Mouse (Mus musculus): ENCODE measurements around the gene Ntf3.

DNA sequence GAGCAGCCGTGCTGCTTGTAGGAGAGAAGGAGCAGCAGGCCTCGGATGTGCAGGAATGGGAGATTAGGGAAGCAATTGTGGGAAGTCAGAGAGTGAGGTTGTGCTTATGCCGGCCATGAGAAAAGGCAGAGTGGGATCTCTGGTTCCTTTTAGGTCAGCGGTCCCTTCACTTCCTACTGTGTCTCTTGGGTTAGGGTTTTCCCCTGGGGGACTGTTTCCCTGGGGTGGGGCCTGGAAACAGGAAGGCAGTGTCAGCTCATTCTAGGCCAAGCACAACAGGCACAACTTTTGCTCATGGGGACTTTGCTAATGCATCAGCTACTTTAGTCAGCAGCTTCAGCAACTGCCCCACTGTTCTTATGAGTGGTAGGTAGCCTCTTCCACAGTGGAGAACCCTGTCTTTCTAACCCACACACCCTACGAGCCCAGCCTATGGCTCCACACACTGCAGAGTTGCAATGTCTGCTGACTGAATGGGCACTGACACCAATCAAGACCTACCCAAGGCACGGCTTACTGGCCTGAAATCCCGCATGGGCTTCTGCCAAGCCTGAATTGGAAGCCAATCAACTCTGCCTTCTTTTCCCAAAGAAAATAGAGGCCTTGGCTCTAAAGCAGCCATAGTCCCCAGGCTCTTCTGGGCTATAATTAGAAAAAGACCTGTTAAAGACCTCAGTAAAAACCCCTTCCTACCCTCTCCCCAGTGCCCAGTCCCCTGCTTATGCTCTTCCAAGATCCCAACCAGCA is 60.5 kb downstream of the Ntf3 start:
- no peak for TF ChIP-seq NANOG (IDR thresholded peaks at IDR 0.05; ENCODE audit: borderline replicate concordance, low read length)
- no peak for TF ChIP-seq CTCF (conservative IDR thresholded peaks at IDR 0.05; ENCODE audit: low read length)
